Mouse (Mus musculus) intestine, postnatal 0 days (tissue): ENCODE results near the gene Dennd1c. TPM values are rescaled to one million over a fixed set of nuclear protein-coding genes. Genes with fewer than 3 reads are reported as not detected.

ENCODE experiments used
- ATAC-seq: fragments of 200-750 bp; cut with Nextera tagmentation; 2 replicates; pipeline ENCODE4 v1.8.0; 2017; ENCODE audit warnings: mild to moderate bottlenecking, moderate TSS enrichment, moderate library complexity
- H3K27ac ChIP-seq: fragments of 300-500 bp; sonication (generic); 2 replicates; pipeline ENCODE4 v1.5.1; 2014; ENCODE audit warnings: mild to moderate bottlenecking, low read depth, low read length, moderate library complexity
- H3K27me3 ChIP-seq: fragments of 300-500 bp; sonication (generic); replicated peaks from 2 replicates; pipeline ENCODE4 v1.6.1; 2014; ENCODE audit warnings: low read length, mixed read lengths; ENCODE audit not compliant: control insufficient read depth, insufficient read depth
- H3K36me3 ChIP-seq: fragments of 300-500 bp; sonication (generic); 2 replicates; pipeline ENCODE4 v1.6.1; 2014; ENCODE audit warnings: mild to moderate bottlenecking, moderate library complexity; ENCODE audit not compliant: control insufficient read depth, insufficient read depth
- H3K4me1 ChIP-seq: fragments of 300-500 bp; sonication (generic); replicated peaks from 2 replicates; pipeline ENCODE4 v1.6.1; 2014; ENCODE audit warnings: antibody characterized with exemption, low read length, mixed read lengths; ENCODE audit not compliant: control insufficient read depth, insufficient read depth
- H3K4me2 ChIP-seq: fragments of 300-500 bp; sonication (generic); replicated peaks from 2 replicates; pipeline ENCODE4 v1.6.1; 2014; ENCODE audit warnings: low read depth, mild to moderate bottlenecking, moderate library complexity
- H3K4me3 ChIP-seq: fragments of 300-500 bp; sonication (generic); 2 replicates; pipeline ENCODE4 v1.5.1; 2014; ENCODE audit warnings: low read depth, low read length
- H3K9ac ChIP-seq: fragments of 300-500 bp; sonication (generic); 2 replicates; pipeline ENCODE4 v1.6.1; 2014; ENCODE audit warnings: mild to moderate bottlenecking, low read depth, low read length
- H3K9me3 ChIP-seq: fragments of 300-500 bp; sonication (generic); 2 replicates; pipeline ENCODE4 v1.6.1; 2016; ENCODE audit warnings: mixed run types; ENCODE audit not compliant: control insufficient read depth
- CTCF ChIP-seq: sonication (generic); IDR thresholded peaks from 2 replicates; pipeline ENCODE4 v1.5.1; 2016; ENCODE audit warnings: low read depth, mild to moderate bottlenecking, control low read depth, antibody characterized with exemption, moderate library complexity
- WGBS: fragments of 180-500 bp; shearing (Covaris S2); extraction: QIAGEN DNeasy Blood & Tissue Kit; methylation state at CpG from one replicate; pipeline ENCODE4 v1.1.7; 2014; 5-methylcytosine and 5-hydroxymethylcytosine counted together
- polyA plus RNA-seq: library from polyadenylated mRNA; unstranded; fragments of >200 nt; fragmentation: Nextera tagmentation; extraction: Ambion mirVana; gene quantifications from 2 replicates; pipeline ENCODE4 v1.2.1, GENCODE M21; 2015

Gene Dennd1c
- polyA plus RNA-seq, 1 experiment from 2014 or later = 5.2 TPM

DNA sequence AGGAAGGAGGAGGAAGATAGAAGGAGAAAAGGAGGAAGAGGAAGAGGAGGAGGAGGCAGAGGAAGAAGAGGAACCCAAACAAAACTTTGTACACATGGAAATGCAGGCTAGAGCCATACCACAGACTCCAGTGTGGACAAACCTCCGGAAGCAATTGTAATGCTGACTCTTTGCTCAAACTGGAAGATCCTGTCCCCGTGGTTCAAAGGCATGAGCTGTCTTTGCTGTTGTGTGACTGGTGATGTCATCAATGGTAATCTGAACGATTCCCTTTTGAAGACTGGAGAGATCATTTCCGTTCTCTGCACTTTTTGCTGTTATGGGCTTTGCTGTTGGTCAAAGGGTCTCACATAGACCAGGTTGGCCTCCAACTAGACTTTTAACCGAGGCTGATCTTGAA, 20.0 kb upstream of the Dennd1c start:
- Histone ChIP-seq H3K9me3 (no peaks in the 10 kb centered on the region), H3K4me1 (no peaks in the 10 kb centered on the region), H3K27me3 (no peaks in the 10 kb centered on the region), H3K36me3 (no peaks in the 10 kb centered on the region), H3K4me2 (no peak overlapping the region), H3K27ac (no peak overlapping the region), H3K9ac (no peak overlapping the region), H3K4me3 (no peak overlapping the region)
- 73% methylated on average over 5 of the region's 5 CpGs for WGBS
- ATAC-seq = no peak
- no peak for TF ChIP-seq CTCF

DNA sequence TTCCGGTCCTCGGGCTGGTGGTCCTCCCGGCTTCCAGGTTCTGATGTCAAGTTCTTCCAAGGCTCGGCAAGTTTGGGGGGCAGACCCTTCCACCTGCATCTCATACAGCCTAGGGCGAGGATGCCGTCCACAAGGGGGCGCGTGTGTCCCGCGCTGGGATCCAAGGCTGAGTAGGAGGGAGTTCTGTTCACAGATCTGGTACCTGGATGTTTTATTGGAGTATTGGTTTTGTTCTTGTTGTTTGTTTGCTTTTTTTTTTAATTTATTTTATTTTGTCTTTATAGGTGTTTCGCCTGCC, 18.3 kb upstream of the Dennd1c start:
- Histone ChIP-seq H3K9ac (no peak overlapping the region), H3K4me1 (no peaks in the 10 kb centered on the region), H3K36me3 (no peaks in the 10 kb centered on the region), H3K4me2 (peak overlapping the region; percentile 60), H3K27ac (no peak overlapping the region), H3K27me3 (no peaks in the 10 kb centered on the region), H3K9me3 (no peaks in the 10 kb centered on the region), H3K4me3 (peak overlapping the region; percentile 18; the same call in 1 of the 2 replicates)
- WGBS = 1% methylated on average over 11 of the region's 11 CpGs
- TF ChIP-seq CTCF = peak; percentile 97
- ATAC-seq = peak; percentile 71; the same call in 1 of the 2 replicates

DNA sequence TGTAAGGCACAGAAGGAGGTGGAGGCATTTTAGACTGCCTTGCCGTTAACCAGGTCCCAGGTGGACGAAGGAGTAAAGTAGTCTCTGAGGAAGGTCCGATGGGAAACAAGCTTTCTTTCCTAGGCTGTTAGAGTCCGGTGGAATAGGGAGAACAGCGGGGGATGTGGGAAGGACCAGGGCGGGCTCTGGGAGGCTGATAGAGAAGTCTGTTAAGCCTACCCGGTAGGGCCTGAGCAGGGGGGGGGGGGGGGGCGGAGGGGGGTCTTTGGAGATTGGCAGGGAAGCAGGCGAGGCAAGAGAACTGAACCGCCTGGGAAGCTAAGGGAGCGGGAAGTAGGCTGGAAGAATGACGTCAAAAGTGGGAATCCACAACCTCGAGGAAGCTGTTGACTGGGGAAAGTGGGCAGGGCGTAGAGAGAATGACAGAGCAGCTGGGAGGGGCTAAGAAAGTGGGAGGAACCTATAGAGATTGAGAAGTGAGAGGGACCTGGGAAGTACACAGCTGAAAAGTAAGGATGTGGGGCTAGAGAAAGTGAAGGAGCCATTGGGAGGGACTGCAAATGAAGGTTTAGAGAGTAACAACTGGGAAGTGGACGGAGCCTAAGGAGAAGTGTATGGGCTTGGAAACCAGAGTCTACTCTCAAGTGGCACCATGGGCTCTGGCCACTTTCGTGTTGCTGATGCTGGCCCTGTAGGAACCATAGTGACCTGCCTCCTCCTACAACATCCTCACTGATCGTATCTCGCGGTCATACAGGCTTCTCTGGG, 17.7 kb upstream of the Dennd1c start:
- H3K4me3 ChIP-seq = peak overlapping the region; percentile 18
- no peaks in the 10 kb centered on the region for H3K4me1 ChIP-seq
- WGBS = 3% methylated on average over 18 of the region's 19 CpGs
- H3K27me3 ChIP-seq = no peaks in the 10 kb centered on the region
- H3K27ac ChIP-seq = no peak overlapping the region
- no peak overlapping the region for H3K9ac ChIP-seq
- peak overlapping the region; percentile 60 for H3K4me2 ChIP-seq
- no peaks in the 10 kb centered on the region for H3K9me3 ChIP-seq
- no peak for TF ChIP-seq CTCF
- H3K36me3 ChIP-seq = no peaks in the 10 kb centered on the region
- peak; percentile 81 for ATAC-seq

DNA sequence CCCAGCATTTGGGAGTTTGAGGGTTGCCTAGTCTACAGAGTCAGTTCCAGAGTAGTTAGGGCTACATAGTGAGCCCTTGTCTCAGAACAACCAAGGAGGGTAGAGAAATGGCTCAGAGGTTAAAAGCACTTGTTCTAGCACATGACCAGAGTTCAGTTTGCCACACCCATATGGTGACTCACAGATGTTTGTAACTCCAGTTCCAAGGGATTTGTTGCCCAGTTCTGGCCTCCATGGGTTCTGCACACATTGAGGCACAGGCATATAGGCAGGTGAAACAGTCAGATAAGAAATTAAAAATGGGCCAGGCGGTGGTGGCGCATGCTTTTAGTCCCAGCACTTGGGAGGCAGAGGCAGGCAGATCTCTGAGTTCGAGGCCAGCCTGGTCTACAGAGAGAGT, 15.9 kb upstream of the Dennd1c start:
- Histone ChIP-seq H3K36me3 (no peaks in the 10 kb centered on the region), H3K9ac (no peak overlapping the region), H3K4me2 (no peak overlapping the region), H3K27ac (no peak overlapping the region), H3K4me3 (no peak overlapping the region), H3K27me3 (no peaks in the 10 kb centered on the region), H3K4me1 (no peaks in the 10 kb centered on the region), H3K9me3 (no peaks in the 10 kb centered on the region)
- peak; percentile 48 for ATAC-seq
- no peak for TF ChIP-seq CTCF
- WGBS = 83% methylated on average over 3 of the region's 3 CpGs

DNA sequence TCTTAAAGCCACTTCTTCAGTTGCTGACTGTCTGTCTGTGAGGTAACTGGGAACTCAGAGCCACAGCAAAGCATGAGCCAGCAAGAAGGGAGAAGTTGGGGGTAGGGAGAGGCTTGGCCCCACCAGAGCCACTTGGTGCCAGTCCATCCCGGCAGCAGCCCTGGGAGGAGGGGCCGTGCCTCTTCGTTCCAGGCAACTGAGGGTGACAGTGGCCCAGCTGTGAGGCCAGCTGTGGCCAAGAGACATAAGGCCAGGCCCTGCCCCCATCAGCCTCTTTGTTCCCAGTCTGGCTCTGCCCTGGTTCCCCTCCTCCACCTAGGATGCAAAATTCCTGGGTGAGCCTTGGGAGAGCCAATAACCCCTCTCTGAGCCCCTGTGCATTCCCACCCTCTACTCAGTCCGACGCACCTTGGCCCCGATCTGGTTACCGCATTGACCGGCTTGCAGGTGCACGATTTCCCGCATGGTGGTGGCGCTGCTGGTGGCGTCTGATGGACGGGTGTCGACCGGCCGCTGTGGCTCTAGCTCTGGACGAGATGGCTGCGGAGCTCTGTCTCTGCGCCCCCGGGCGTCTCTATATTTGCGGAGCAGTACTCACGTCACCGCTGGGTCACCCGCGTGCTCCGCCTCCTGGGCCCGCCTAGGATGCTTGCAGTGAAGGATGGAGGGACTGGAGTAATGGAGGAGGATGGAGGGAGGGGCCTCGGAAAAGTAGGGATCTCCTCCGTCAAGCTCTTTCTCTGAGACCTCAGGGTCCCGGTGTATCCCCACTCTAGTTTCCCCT, 8.9 kb upstream of the Dennd1c start, which contains the start of gene Tubb4a:
Gene Tubb4a (minus strand): TSS at position 734 of the 784 bp plus-strand sequence.
- Histone ChIP-seq H3K4me3 (peak within 1 kb of the TSS; percentile 23), H3K9me3 (no peaks in the 10 kb centered on the region), H3K36me3 (no peaks in the 10 kb centered on the region), H3K9ac (peak within 1 kb of the TSS; percentile 34; the same call in 1 of the 2 replicates), H3K4me2 (peak within 1 kb of the TSS; percentile 54), H3K27ac (no peak within 1 kb of the TSS), H3K27me3 (no peaks in the 10 kb centered on the region), H3K4me1 (no peaks in the 10 kb centered on the region)
- TF ChIP-seq CTCF = peak; percentile 18; the same call in 1 of the 2 replicates
- WGBS = 2% methylated on average over 31 of the region's 31 CpGs
- peak; percentile 20; the same call in 1 of the 2 replicates for ATAC-seq

DNA sequence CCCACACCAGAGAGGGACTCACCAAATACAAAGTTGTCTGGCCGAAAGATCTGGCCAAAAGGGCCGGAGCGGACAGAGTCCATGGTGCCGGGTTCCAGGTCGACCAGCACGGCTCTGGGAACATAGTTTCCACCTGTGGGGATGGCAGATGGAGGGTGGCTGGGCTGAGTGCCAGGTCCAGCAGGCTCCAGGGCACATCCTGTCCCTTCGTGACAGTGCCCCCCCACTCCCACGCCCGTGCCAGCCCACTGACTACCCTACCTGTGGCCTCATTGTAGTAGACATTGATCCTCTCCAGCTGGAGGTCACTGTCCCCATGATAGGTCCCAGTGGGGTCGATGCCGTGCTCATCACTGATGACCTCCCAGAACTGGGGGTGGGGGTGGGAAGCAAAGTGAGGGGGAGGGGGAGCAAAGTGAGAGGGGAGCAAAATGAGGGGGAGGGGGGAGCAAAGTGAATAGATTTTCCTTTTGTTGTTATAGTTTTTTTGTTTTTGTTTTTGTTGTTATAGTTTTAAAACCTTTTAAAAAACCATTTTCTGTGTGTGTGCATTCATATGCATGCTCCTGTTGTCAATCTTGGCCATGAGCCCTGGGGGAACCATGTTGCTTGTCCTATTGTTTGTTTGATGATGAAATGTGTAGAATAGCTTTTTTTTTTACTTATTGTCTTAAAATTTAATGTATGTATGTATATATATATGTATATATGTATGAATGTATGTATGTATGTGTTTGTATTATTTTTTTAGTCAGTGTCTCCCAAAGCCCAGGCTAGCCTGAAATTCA, 7.8 kb upstream of the Dennd1c start:
- Histone ChIP-seq H3K27ac (no peak overlapping the region), H3K4me3 (no peak overlapping the region), H3K4me2 (no peak overlapping the region), H3K4me1 (no peaks in the 10 kb centered on the region), H3K36me3 (no peaks in the 10 kb centered on the region), H3K9ac (no peak overlapping the region), H3K27me3 (no peaks in the 10 kb centered on the region), H3K9me3 (no peaks in the 10 kb centered on the region)
- ATAC-seq = no peak
- no peak for TF ChIP-seq CTCF
- WGBS = 87% methylated on average over 11 of the region's 11 CpGs
